Mouse (Mus musculus) bone marrow macrophage, adult 2 months (primary cell): Measurements from ENCODE around the gene Gcnt3. TPM values are rescaled to one million over a fixed set of nuclear protein-coding genes. Genes with fewer than 3 reads are reported as not detected.

Experiments
- H3K27ac ChIP-seq: 2 replicates; pipeline ENCODE4 v1.5.1; 2012; ENCODE audit warnings: low read depth, low read length; ENCODE audit not compliant: insufficient read depth
- H3K4me1 ChIP-seq: 2 replicates; pipeline ENCODE4 v1.6.1; 2012; ENCODE audit warnings: low read length; ENCODE audit not compliant: control insufficient read depth, insufficient read depth
- H3K4me3 ChIP-seq: 2 replicates; pipeline ENCODE4 v1.5.1; 2012; ENCODE audit warnings: mild to moderate bottlenecking, low read length, moderate library complexity; ENCODE audit not compliant: insufficient read depth
- CTCF ChIP-seq: IDR thresholded peaks from 2 replicates; pipeline ENCODE4 v1.5.1; 2012; ENCODE audit warnings: low read depth, mild to moderate bottlenecking, low read length, moderate library complexity
- POLR2A ChIP-seq: IDR thresholded peaks from 2 replicates; pipeline ENCODE4 v1.6.1; 2012; ENCODE audit warnings: mild to moderate bottlenecking, low read depth, low read length, borderline replicate concordance
- polyA plus RNA-seq: library from polyadenylated mRNA; stranded (reverse); fragments of >200 nt; gene quantifications from 2 replicates; pipeline ENCODE4 v1.2.4, GENCODE M21; 2012; ENCODE audit not compliant: missing spikeins, insufficient read depth, insufficient read length

Gene Gcnt3
- not detected in 2 replicates for polyA plus RNA-seq

DNA sequence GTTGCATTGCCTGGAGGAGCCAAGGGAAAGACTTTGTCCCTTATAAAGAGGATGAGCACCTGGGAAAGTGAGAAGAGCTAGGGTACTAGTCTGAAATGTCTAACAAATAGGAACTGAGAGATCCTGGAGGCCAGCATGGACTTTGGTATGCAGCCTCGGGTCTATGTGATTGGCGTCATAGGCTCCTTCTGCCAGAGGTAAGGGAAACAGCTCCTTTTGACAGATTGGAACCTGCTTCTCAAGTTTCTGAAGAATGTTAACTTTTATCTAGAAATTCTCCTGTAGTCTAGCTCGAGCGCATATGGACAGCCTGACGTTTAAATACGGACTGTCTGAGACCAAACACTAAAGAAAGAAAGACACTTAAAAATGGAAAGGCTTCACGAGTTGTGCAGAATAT lies at the start of gene Gcnt3:
Gene Gcnt3, minus strand, starts transcription at position 101 of the 400 bp plus-strand sequence.
- no peak within 1 kb of the TSS for H3K27ac ChIP-seq
- H3K4me3 ChIP-seq: no peak within 1 kb of the TSS
- peaks cover 3% of the 10 kb centered on the region; the same call in 1 of the 2 replicates for H3K4me1 ChIP-seq
- TF ChIP-seq CTCF (no peak), POLR2A (no peak)

DNA sequence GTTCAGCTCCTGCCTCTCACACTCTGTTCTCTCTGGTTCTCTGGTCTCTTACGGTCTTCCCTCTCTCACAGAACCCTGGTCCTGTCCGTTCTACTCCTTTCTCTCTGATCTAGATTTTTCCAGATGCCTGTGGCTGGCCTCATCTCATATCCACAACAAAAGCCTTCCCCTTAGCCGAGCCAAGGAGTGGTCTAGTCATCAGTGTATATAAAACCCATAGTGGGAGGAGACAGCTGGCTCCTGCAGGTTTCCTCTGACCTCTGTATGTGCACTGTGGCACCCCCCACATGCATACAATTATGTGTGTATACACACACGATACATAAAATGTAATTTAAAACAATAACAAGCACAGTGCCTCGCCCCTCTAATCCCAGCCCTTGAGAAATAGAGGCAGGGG lies 49.5 kb upstream of the Gcnt3 start:
- Histone ChIP-seq H3K27ac (no peak overlapping the region), H3K4me3 (no peak overlapping the region), H3K4me1 (peaks cover 2% of the 10 kb centered on the region; the same call in 1 of the 2 replicates)
- TF ChIP-seq CTCF (no peak), POLR2A (no peak)

DNA sequence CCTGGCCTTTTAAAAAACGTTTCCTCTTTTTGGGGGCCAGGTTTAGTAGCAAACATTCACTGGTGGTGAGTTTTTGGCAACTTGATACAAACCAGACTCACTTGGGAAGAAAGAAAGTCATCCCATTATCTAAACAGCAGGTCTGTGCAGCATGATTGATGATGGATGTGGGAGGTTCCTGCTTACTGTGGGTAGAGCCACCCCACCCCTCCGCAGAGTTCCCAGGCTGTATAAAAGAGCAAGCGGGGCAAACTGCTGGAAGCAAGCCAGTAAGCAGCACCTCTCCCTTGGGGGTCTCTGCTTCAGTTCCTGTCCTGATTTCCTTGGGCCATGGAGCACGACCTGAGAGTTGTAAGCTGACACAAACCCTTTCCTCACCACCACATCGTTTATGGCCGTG lies 48.2 kb upstream of the Gcnt3 start:
- no peak for TF ChIP-seq CTCF
- TF ChIP-seq POLR2A: no peak
- Histone ChIP-seq H3K4me1 (peaks cover 2% of the 10 kb centered on the region; the same call in 1 of the 2 replicates), H3K4me3 (no peak overlapping the region), H3K27ac (no peak overlapping the region)

DNA sequence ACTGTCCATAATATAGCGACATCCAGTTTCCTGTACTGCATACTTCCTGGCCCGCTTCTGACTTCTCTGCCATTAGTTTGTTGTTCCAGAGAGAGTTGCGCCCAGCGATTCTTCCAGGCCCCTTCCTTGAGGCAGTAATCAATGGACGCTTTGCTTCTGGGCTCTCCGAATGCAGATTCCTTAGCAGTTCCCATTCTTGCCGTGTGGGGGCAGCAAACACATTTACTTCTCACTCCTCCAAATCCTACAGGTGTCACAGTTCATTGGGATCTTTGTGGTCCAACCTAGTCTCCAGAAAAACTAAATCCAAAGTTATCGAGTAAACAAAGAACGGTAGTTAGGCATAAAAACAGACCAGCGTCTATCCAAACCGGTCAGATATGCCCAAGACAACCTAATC lies 46.2 kb upstream of the Gcnt3 start:
- TF ChIP-seq POLR2A: no peak
- TF ChIP-seq CTCF: no peak
- Histone ChIP-seq H3K4me3 (no peak overlapping the region), H3K4me1 (peaks cover 2% of the 10 kb centered on the region; the same call in 1 of the 2 replicates), H3K27ac (no peak overlapping the region)

DNA sequence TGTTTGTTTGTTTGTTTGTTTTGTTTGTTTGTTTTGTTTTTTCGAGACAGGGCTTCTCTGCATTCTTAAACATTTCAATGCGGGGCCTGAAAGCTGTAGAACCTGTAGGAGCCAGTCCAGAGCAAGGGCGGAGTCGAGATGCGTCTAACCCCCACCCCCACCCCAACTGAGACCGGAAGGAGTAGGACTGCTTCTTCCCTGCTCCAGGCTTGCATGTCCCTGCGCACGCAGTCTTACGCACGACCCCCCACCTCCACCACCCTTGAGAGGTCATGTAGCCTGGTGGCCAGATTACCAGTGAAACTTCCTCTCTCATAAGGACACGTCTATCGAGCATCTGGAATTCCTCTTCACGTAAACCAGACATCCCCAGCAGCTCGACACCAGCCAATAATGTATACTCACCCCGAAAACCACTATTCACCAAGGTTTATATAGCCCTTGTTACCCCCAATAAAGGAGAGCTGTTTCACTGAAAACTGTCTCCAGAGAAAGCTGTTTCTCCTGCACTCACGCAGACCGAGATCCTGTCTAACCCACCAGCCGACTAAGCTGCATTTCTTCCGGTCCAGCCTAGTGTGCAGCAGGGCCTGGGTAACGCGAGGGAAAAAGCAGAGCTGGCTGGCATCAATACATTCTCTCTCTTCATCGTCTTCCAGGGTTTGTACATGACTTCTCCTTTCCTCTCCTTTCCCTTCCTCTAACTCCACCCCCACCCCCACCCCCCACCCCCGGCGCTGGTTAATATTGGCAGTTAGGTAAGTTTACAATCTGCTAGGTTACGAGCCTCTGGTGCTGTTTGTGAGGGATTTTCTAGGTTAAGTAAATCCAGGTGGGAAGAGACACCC lies 44.7 kb upstream of the Gcnt3 start:
- H3K4me1 ChIP-seq: peaks cover 2% of the 10 kb centered on the region; the same call in 1 of the 2 replicates
- no peak overlapping the region for H3K27ac ChIP-seq
- no peak for TF ChIP-seq POLR2A
- no peak for TF ChIP-seq CTCF
- H3K4me3 ChIP-seq: no peak overlapping the region

DNA sequence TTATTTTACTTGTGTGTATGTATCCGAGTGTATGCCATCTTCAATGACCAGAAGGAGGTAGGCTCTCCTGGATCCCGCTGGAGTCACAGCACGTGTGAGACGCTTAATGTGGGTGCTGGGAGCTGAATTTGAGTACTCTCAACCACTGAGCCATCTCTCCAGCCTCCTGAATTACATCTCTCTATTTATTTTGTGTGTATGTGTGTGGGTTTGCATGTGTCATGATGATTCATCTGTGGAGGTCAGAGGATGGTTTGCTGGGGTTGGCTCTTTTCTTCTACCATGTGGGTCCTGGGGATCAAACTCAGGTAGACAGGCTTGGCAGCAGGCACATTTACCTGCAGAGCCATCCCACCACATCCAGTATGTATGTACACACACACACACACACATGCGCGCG lies 43.9 kb upstream of the Gcnt3 start:
- Histone ChIP-seq H3K4me3 (no peak overlapping the region), H3K27ac (no peak overlapping the region), H3K4me1 (peaks cover 2% of the 10 kb centered on the region; the same call in 1 of the 2 replicates)
- TF ChIP-seq POLR2A (no peak), CTCF (no peak)

DNA sequence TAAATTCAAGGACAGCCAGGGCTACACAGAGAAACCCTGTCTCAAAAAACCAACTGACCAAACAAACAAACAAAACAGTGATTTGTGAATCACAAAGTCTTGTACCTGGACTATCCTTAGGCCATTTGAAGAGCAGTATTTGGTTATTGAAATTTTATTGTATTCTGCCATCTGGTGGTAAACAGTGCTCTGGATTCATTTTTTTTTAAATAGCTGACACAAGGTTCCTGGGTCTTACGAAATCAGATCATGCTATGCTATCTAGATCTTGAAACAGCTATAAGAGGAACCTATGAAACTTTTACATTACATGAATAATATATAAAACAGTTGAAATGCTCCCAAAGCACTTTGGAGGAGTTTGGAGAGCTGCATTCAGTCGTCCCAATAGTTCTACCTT lies 43.1 kb upstream of the Gcnt3 start:
- Histone ChIP-seq H3K4me1 (peaks cover 2% of the 10 kb centered on the region; the same call in 1 of the 2 replicates), H3K27ac (no peak overlapping the region), H3K4me3 (no peak overlapping the region)
- TF ChIP-seq POLR2A (no peak), CTCF (no peak)

DNA sequence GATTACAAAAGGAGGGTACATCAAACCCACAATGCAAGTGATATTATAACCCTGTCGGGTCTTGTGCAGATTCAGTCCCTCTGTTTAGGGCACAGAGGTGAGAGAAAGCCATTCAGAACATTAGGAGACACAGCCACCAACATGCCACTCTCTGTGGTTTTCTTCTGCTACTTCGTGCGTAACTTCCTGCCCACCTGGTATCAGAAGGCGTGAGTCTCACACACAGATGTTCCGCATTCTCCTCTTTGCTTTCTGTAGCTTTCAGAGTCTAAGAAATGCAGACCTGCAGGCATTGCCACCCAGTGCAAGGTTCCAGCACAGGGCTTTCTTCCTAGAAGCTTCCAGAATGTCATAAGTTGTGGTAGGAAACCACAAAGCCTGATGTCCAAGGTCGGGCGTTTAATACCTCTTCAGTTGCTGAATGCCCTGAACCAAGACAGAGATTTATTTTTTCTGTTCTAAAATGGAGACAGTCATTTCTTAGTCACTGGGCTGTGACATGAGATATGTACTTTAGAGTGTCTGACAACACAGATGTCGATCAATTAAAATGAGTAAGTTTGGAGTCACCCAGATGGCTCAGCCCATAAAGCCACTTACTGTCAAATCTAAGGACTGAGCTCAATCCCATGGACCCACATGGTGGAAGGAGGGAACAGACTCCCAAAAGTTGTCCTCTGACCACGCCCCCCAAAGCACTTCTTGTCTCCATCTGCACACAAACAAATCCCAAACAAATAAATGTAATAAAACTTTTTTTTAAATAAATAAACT lies 42.3 kb upstream of the Gcnt3 start:
- Histone ChIP-seq H3K4me1 (peaks cover 2% of the 10 kb centered on the region; the same call in 1 of the 2 replicates), H3K27ac (no peak overlapping the region), H3K4me3 (no peak overlapping the region)
- TF ChIP-seq POLR2A (no peak), CTCF (no peak)

DNA sequence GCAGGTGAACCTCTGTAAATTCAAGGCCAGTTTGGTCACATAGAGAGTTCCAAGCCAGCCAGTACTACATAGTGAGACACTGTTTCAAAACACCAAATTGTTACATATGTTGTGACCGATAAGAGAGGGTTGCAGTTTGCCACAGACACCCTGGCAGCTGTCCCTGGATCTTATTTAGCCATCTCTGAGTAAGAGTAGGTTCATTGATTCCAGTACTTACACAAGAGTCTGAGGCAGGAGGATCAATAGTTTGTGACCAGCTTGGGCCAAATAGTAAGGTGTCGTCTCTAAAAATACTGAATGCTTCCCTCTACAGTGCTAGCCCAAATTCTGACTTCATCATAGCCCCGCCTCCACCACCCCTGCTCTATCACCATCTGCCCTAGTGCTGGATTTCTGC lies 40.1 kb upstream of the Gcnt3 start:
- Histone ChIP-seq H3K27ac (no peak overlapping the region), H3K4me3 (no peak overlapping the region), H3K4me1 (peaks cover 2% of the 10 kb centered on the region; the same call in 1 of the 2 replicates)
- no peak for TF ChIP-seq POLR2A
- TF ChIP-seq CTCF: no peak

DNA sequence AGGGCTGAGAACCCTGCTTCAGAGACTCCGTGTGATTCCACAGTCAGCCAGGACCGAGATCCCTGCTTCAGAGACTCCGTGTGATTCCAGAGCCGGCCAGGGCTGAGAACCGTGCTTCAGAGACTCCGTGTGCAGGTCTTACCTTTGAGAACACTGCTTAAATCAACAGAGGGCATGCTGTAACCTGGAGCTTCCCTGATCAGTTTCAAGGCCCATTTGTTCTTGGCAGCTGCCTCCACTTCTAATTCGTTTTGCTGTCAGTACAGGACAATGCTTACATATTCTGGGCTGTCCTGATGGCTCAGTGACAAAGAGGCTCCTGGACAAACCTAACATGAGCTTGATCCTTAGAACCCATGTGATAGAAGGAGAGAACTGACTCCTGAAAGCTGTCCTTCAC lies 39.3 kb upstream of the Gcnt3 start:
- TF ChIP-seq CTCF: no peak
- no peak for TF ChIP-seq POLR2A
- no peak overlapping the region for H3K4me3 ChIP-seq
- no peak overlapping the region for H3K27ac ChIP-seq

More for the DNA sequence above, 39.3 kb upstream of the Gcnt3 start:
- H3K4me1 ChIP-seq: no peaks in the 10 kb centered on the region
